Mouse (Mus musculus) G1E (cell line): ENCODE measurements around the gene Gmppa.

Source experiments
- CTCF ChIP-seq: IDR thresholded peaks from 2 replicates; pipeline ENCODE4 v1.5.1; 2012; ENCODE audit warnings: low read depth, low read length, inconsistent platforms, mixed read lengths
- GATA1 ChIP-seq: IDR thresholded peaks from 2 replicates; pipeline ENCODE4 v1.6.1; 2012; ENCODE audit warnings: borderline replicate concordance, low read length, inconsistent platforms, mixed read lengths
- GATA2 ChIP-seq: IDR thresholded peaks from 2 replicates; pipeline ENCODE4 v1.6.1; 2012; ENCODE audit warnings: low read depth, low read length, inconsistent platforms, borderline replicate concordance
- POLR2AphosphoS5 ChIP-seq: IDR thresholded peaks from 2 replicates; pipeline ENCODE4 v1.6.1; 2012; ENCODE audit warnings: low read depth, low read length, inconsistent platforms; ENCODE audit not compliant: insufficient replicate concordance
- TAL1 ChIP-seq: conservative IDR thresholded peaks from 2 replicates; pipeline ENCODE4 v1.6.1; 2012; ENCODE audit warnings: low read depth, low read length, inconsistent platforms, mixed read lengths

- TF ChIP-seq TAL1 (no peak), CTCF (no peak), GATA1 (no peak), GATA2 (no peak), POLR2AphosphoS5 (no peak)
Measured at GRCm38 (mm10) chr1:75476441-75476840, 40.7 kb downstream of the Gmppa start.
